Mouse (Mus musculus): Measurements from ENCODE around the gene Zfp622.
"Not testable (repeated sequence)": the region's sequence is repeated elsewhere in the genome, so short reads cannot be mapped to it uniquely, and the experiment has no call there.

Zfp622 gene

GRCm38 (mm10) chr15:25972758-25973157 lies 11.4 kb upstream of the Zfp622 start:
- no peak for DNase-seq

DNA sequence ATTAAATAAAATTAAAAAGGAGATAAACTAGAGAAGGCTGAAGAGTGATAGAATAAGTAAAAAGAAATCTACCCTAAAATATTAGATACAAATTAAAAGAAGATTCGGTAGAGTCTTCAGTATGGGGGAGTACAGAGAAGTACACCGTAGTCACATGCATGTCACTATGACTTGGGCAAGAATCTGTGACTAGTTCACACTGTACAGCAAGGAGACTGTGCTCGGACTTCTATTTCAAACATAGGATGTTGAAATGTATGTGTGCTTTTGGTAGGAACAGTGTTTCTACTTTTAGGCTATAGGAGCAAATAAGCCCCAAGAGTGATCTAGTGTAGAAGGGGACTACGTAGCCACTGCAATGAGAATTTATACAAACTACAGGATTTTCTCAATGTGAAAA lies 9.8 kb upstream of the Zfp622 start:
- no peak for DNase-seq

GRCm38 (mm10) chr15:25975810-25976209 lies 8.4 kb upstream of the Zfp622 start:
- DNase-seq: no peak

GRCm38 (mm10) chr15:25983614-25984013 lies 552 bp upstream of the Zfp622 start:
- not testable (repeated sequence) for DNase-seq

GRCm38 (mm10) chr15:25984734-25985492 lies 747 bp downstream of the Zfp622 start:
- DNase-seq: peak; percentile 20

DNA sequence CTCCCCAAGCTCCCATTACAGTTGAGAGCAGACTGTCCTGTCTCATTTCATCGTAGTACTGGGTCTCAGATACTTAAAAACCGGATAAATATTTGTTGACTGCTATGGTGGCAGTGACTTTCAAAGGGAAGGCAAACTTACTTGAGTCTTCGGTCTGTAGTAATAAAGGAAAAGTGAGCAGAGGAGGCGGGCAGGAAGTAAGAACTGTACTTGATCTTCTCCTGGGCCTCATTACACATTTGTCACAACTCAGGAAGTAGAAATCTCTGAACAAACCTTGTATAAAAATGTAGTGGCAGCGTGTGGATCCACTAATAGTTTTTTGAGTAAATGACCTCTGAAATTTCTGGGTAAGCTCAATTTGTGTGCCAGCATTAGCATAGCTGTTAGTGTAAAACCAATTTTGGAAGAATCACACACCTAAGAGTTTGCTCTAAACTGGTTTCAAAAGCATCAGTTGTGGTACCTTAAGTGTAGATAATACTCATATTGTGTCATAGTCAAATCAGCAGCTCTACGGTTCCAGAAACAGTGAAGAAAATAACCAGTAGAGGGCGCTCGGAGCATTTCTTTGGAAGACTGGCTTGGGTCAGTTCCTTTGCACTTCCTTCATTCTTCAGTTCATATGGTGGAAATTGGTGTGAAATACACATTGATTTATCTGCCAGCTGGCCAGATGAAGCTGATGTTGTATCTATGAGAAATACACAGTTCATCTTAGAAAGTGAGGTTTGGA lies 9.0 kb downstream of the Zfp622 start:
- peak; percentile 88 for DNase-seq

DNA sequence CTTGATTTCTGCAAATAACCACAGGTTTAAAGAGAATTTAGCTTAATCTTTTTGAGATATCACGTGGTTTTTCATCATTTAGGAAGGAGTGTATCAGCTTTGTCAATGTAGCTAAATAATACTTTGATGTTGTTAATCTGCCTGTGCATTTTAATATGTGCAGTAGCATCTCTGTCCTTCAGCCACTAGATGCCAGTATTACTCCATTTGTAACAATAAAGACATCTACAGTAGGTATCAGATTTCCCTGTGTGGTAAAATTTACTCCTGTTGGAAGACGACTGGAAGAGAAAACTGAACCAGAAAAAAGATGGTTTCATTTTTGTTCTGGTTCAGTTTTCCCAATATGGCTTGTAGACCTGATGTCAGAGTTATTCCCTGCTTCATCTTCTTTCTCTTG lies 11.4 kb downstream of the Zfp622 start:
- no peak for DNase-seq

- DNase-seq: not testable (repeated sequence)
Measured at GRCm38 (mm10) chr15:25999545-25999944, 15.4 kb downstream of the Zfp622 start.

- DNase-seq: no peak
Measured at GRCm38 (mm10) chr15:26008621-26009020, 24.5 kb downstream of the Zfp622 start.

DNA sequence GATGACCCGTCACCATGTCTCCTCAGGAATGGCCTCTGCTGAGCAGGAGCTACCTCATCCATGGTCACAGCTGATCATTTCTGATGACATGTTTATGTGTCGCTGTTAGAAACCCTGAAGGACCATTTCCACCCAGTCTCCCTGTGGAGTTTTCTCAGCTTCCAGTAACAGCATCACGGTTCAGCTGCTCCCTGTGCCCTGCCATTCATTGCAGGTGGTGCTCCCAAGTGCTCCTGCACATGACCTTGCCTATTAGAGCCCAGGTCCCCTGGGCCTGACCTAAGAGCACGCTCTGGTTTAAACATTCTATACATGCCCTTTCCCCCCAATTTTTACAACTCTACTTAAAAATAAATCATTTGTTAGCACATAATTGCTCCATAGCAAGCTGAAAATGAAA lies 28.7 kb downstream of the Zfp622 start:
- DNase-seq: no peak

- peak; percentile 50 for DNase-seq
Measured at GRCm38 (mm10) chr15:26015979-26016665, 32.0 kb downstream of the Zfp622 start.

DNA sequence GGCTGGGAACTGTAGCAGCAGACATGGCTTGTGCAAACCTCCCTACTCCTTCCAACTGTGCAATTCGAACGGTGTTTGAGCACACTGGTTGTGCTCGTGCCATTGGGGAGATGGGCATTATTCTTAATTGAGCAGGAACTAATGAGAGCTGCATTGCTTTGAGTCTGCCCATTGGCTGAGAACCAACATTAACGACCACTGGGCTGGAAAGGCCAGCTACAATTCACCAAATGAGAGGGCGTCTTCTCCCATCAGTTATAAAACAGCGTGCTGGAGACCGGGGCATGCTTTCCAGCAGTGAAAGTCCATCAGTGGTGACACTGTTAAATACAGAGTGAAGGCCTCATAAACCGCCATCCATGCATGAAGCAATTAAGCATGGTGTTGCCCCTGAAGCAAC lies 37.6 kb downstream of the Zfp622 start:
- DNase-seq: no peak

DNA sequence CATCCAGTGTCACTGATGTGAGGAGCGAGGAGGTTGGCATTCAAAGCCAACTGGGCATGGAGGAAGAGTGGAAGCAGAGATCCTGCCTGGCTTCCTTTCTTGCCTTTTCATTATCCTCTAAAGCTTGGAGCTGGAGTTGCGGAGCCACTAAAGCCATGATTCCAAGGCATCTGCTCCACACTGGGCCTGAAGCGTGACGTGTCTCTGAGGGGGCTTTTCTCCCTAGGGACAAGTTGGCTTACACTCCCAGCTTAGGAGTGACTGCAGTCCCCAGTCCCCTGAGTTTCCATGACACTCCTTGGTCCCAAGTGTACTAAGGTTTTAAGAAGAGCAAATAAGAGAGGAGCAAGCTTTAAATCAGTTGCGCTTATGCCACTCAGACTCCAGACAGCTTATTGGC lies 38.5 kb downstream of the Zfp622 start:
- DNase-seq: no peak

- no peak for DNase-seq
Measured at GRCm38 (mm10) chr15:26031692-26032091, 47.5 kb downstream of the Zfp622 start.

DNA sequence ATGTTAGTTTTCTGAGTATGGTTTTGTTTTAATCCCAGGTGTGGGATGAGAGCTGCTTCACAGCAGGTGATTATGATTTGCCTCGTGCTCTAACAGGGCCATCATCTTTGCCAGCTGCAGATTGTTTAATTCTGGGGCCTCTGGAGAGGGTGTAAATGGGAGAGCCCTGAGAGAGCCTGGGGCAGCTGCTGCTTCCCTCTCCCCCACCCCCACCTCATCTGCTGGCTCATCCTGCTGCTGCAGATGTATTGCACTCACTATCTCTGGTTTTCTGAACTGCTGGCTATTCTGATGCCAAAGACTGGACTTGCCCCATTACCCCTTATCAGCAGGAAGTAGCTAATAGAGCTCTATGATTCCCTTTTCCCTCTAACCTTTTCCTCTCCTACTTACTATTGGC lies 56.4 kb downstream of the Zfp622 start:
- DNase-seq: no peak

GRCm38 (mm10) chr15:26041196-26041947 lies 57.2 kb downstream of the Zfp622 start:
- DNase-seq: no peak

All from lung, postnatal 36 days (tissue).